Mouse (Mus musculus) neural tube, embryonic 12.5 days (tissue): ENCODE measurements around the gene Esr2. TPM values are rescaled to one million over a fixed set of nuclear protein-coding genes. Genes with fewer than 3 reads are reported as not detected.
"Not testable (repeated sequence)": the region's sequence is repeated elsewhere in the genome, so short reads cannot be mapped to it uniquely, and the experiment has no call there.

Experiments used
- ATAC-seq: fragments of 200-750 bp; cut with Nextera tagmentation; 2 replicates; pipeline ENCODE4 v1.8.0; 2017; ENCODE audit warnings: low read depth, mild to moderate bottlenecking, moderate TSS enrichment, moderate library complexity; ENCODE audit not compliant: low FRiP score
- H3K27ac ChIP-seq: fragments of 300-500 bp; sonication (generic); 2 replicates; pipeline ENCODE4 v1.5.1; 2016
- H3K27me3 ChIP-seq: fragments of 300-500 bp; sonication (generic); replicated peaks from 2 replicates; pipeline ENCODE4 v1.6.1; 2016; ENCODE audit warnings: mild to moderate bottlenecking
- H3K36me3 ChIP-seq: fragments of 300-500 bp; sonication (generic); 2 replicates; pipeline ENCODE4 v1.6.1; 2016; ENCODE audit warnings: mild to moderate bottlenecking
- H3K4me1 ChIP-seq: fragments of 300-500 bp; sonication (generic); 2 replicates; pipeline ENCODE4 v1.6.1; 2016
- H3K4me2 ChIP-seq: fragments of 300-500 bp; sonication (generic); replicated peaks from 2 replicates; pipeline ENCODE4 v1.6.1; 2016; ENCODE audit warnings: mild to moderate bottlenecking
- H3K4me3 ChIP-seq: fragments of 300-500 bp; sonication (generic); 2 replicates; pipeline ENCODE4 v1.5.1; 2016
- H3K9ac ChIP-seq: fragments of 300-500 bp; sonication (generic); 2 replicates; pipeline ENCODE4 v1.6.1; 2016; ENCODE audit warnings: mild to moderate bottlenecking
- H3K9me3 ChIP-seq: fragments of 300-500 bp; sonication (generic); 2 replicates; pipeline ENCODE4 v1.6.1; 2016; ENCODE audit warnings: mild to moderate bottlenecking
- WGBS: fragments of 180-500 bp; shearing (Covaris S2); methylation state at CpG from one replicate; pipeline ENCODE4 v1.1.7; 2016; 5-methylcytosine and 5-hydroxymethylcytosine counted together
- polyA plus RNA-seq: library from polyadenylated mRNA; unstranded; fragments of >200 nt; fragmentation: Nextera tagmentation; extraction: Ambion mirVana; gene quantifications from 2 replicates; pipeline ENCODE4 v1.2.1, GENCODE M21; 2016

Gene Esr2
- polyA plus RNA-seq, 1 experiment from 2014 or later: 0.13 TPM

GRCm38 (mm10) chr12:76186473-76186872 is 9.4 kb upstream of the Esr2 start:
- no peak for ATAC-seq
- Histone ChIP-seq H3K36me3 (no peaks in the 10 kb centered on the region), H3K9me3 (no peaks in the 10 kb centered on the region), H3K27me3 (no peaks in the 10 kb centered on the region), H3K9ac (no peak overlapping the region), H3K27ac (no peak overlapping the region), H3K4me2 (no peak overlapping the region), H3K4me3 (no peak overlapping the region), H3K4me1 (no peaks in the 10 kb centered on the region)
- WGBS: 82% methylated on average over 1 of the region's 1 CpGs

- Histone ChIP-seq H3K4me1 (no peaks in the 10 kb centered on the region), H3K36me3 (no peaks in the 10 kb centered on the region), H3K27me3 (no peaks in the 10 kb centered on the region), H3K9me3 (no peaks in the 10 kb centered on the region), H3K4me2 (no peak overlapping the region), H3K27ac (no peak overlapping the region), H3K4me3 (no peak overlapping the region), H3K9ac (no peak overlapping the region)
- ATAC-seq: no peak
- WGBS: 83% methylated on average over 10 of the region's 10 CpGs
Measured at GRCm38 (mm10) chr12:76185167-76185816, 8.2 kb upstream of the Esr2 start.

- no peaks in the 10 kb centered on the region for H3K9me3 ChIP-seq
- H3K4me2 ChIP-seq: no peak overlapping the region
- H3K36me3 ChIP-seq: no peaks in the 10 kb centered on the region
- H3K4me1 ChIP-seq: no peaks in the 10 kb centered on the region
- H3K27me3 ChIP-seq: no peaks in the 10 kb centered on the region
- H3K9ac ChIP-seq: no peak overlapping the region
- 81% methylated on average over 6 of the region's 6 CpGs for WGBS
- no peak overlapping the region for H3K4me3 ChIP-seq
- no peak overlapping the region for H3K27ac ChIP-seq
- ATAC-seq: no peak
Measured at GRCm38 (mm10) chr12:76184271-76184670, 7.2 kb upstream of the Esr2 start.

GRCm38 (mm10) chr12:76182831-76183230 is 5.8 kb upstream of the Esr2 start:
- Histone ChIP-seq H3K36me3 (no peaks in the 10 kb centered on the region), H3K4me2 (no peak overlapping the region), H3K4me3 (no peak overlapping the region), H3K9ac (no peak overlapping the region), H3K27ac (no peak overlapping the region), H3K9me3 (no peaks in the 10 kb centered on the region), H3K4me1 (no peaks in the 10 kb centered on the region), H3K27me3 (no peaks in the 10 kb centered on the region)
- no peak for ATAC-seq
- WGBS: 91% methylated on average over 6 of the region's 6 CpGs

- 71% methylated on average over 8 of the region's 8 CpGs for WGBS
- Histone ChIP-seq H3K9me3 (no peaks in the 10 kb centered on the region), H3K27ac (no peak overlapping the region), H3K4me2 (no peak overlapping the region), H3K4me3 (no peak overlapping the region), H3K27me3 (0 out of 2 replicates have a peak, but pooled peaks cover 6% of the 10 kb centered on the region), H3K9ac (no peak overlapping the region), H3K4me1 (peaks cover 8% of the 10 kb centered on the region; the same call in 1 of the 2 replicates), H3K36me3 (no peaks in the 10 kb centered on the region)
- ATAC-seq: no peak
Measured at GRCm38 (mm10) chr12:76181471-76181870, 4.4 kb upstream of the Esr2 start.

GRCm38 (mm10) chr12:76180442-76180841 is 3.4 kb upstream of the Esr2 start:
- H3K4me2 ChIP-seq: no peak overlapping the region
- H3K36me3 ChIP-seq: no peaks in the 10 kb centered on the region
- H3K4me1 ChIP-seq: peaks cover 8% of the 10 kb centered on the region; the same call in 1 of the 2 replicates
- 0 out of 2 replicates have a peak, but pooled peaks cover 6% of the 10 kb centered on the region for H3K27me3 ChIP-seq
- H3K9me3 ChIP-seq: no peaks in the 10 kb centered on the region
- H3K27ac ChIP-seq: no peak overlapping the region
- no peak for ATAC-seq
- H3K9ac ChIP-seq: no peak overlapping the region
- no peak overlapping the region for H3K4me3 ChIP-seq
- 75% methylated on average over 6 of the region's 6 CpGs for WGBS

- no peak for ATAC-seq
- Histone ChIP-seq H3K4me3 (no peak overlapping the region), H3K36me3 (no peaks in the 10 kb centered on the region), H3K4me1 (peaks cover 8% of the 10 kb centered on the region; the same call in 1 of the 2 replicates), H3K9ac (no peak overlapping the region), H3K9me3 (no peaks in the 10 kb centered on the region), H3K4me2 (no peak overlapping the region), H3K27ac (no peak overlapping the region), H3K27me3 (0 out of 2 replicates have a peak, but pooled peaks cover 6% of the 10 kb centered on the region)
- 69% methylated on average over 4 of the region's 4 CpGs for WGBS
Measured at GRCm38 (mm10) chr12:76179527-76179926, 2.5 kb upstream of the Esr2 start.

GRCm38 (mm10) chr12:76179051-76179450 is 2.0 kb upstream of the Esr2 start:
- no peak overlapping the region for H3K27ac ChIP-seq
- no peaks in the 10 kb centered on the region for H3K36me3 ChIP-seq
- H3K4me1 ChIP-seq: peaks cover 8% of the 10 kb centered on the region; the same call in 1 of the 2 replicates
- no peak for ATAC-seq
- H3K4me2 ChIP-seq: no peak overlapping the region
- no peaks in the 10 kb centered on the region for H3K9me3 ChIP-seq
- WGBS: 80% methylated on average over 5 of the region's 5 CpGs
- no peak overlapping the region for H3K9ac ChIP-seq
- H3K4me3 ChIP-seq: no peak overlapping the region
- 0 out of 2 replicates have a peak, but pooled peaks cover 6% of the 10 kb centered on the region for H3K27me3 ChIP-seq

GRCm38 (mm10) chr12:76177864-76178518 is 932 bp upstream of the Esr2 start:
- H3K27ac ChIP-seq: no peak overlapping the region
- WGBS: 39% methylated on average over 16 of the region's 16 CpGs
- peaks cover 8% of the 10 kb centered on the region; the same call in 1 of the 2 replicates for H3K4me1 ChIP-seq
- peak; percentile 72 for ATAC-seq
- peak overlapping the region; percentile 90 for H3K4me2 ChIP-seq
- H3K27me3 ChIP-seq: 0 out of 2 replicates have a peak, but pooled peaks cover 6% of the 10 kb centered on the region
- no peaks in the 10 kb centered on the region for H3K36me3 ChIP-seq
- H3K9me3 ChIP-seq: no peaks in the 10 kb centered on the region
- H3K4me3 ChIP-seq: no peak overlapping the region
- H3K9ac ChIP-seq: no peak overlapping the region

GRCm38 (mm10) chr12:76165641-76166040 is 11.4 kb downstream of the Esr2 start:
- H3K27me3 ChIP-seq: no peaks in the 10 kb centered on the region
- H3K4me2 ChIP-seq: no peak overlapping the region
- H3K36me3 ChIP-seq: no peaks in the 10 kb centered on the region
- ATAC-seq: no peak
- no peaks in the 10 kb centered on the region for H3K9me3 ChIP-seq
- WGBS: 68% methylated on average over 5 of the region's 5 CpGs
- H3K4me3 ChIP-seq: no peak overlapping the region
- no peaks in the 10 kb centered on the region for H3K4me1 ChIP-seq
- no peak overlapping the region for H3K27ac ChIP-seq
- no peak overlapping the region for H3K9ac ChIP-seq

- not testable (repeated sequence) for ATAC-seq, H3K9me3 ChIP-seq
Measured at GRCm38 (mm10) chr12:76152389-76152788, 24.7 kb downstream of the Esr2 start.

GRCm38 (mm10) chr12:76136701-76137100 is 40.4 kb downstream of the Esr2 start:
- no peaks in the 10 kb centered on the region for H3K4me1 ChIP-seq
- WGBS: 51% methylated on average over 6 of the region's 6 CpGs
- H3K4me3 ChIP-seq: no peak overlapping the region
- no peaks in the 10 kb centered on the region for H3K36me3 ChIP-seq
- H3K27ac ChIP-seq: no peak overlapping the region
- H3K9ac ChIP-seq: no peak overlapping the region
- ATAC-seq: no peak
- no peaks in the 10 kb centered on the region for H3K9me3 ChIP-seq
- H3K27me3 ChIP-seq: no peaks in the 10 kb centered on the region
- H3K4me2 ChIP-seq: no peak overlapping the region

More at GRCm38 (mm10) chr12:76152389-76152788, 24.7 kb downstream of the Esr2 start:
- not testable (repeated sequence) for H3K4me1 ChIP-seq, H3K36me3 ChIP-seq, H3K27ac ChIP-seq, H3K27me3 ChIP-seq
- H3K4me3 ChIP-seq: peak overlapping the region; percentile 27
- peak overlapping the region; percentile 61 for H3K4me2 ChIP-seq
- peak overlapping the region; percentile 51 for H3K9ac ChIP-seq
- WGBS: 16% methylated on average over 30 of the region's 30 CpGs
